Mouse (Mus musculus) heart, postnatal 0 days (tissue): ENCODE measurements at regions not wholly inside any gene's neighbourhood (a gene's known extent, or its start where the extent isn't known, plus 50 kb on each side); places are given as distances from the start of the nearest gene placed in this dataset.

Experiments used
- ATAC-seq: fragments of 200-750 bp; cut with Nextera tagmentation; 2 replicates; pipeline ENCODE4 v1.8.0; 2017; ENCODE audit warnings: low read depth, moderate number of reproducible peaks, moderate library complexity; ENCODE audit not compliant: insufficient read depth
- DNase-seq: peaks from one replicate; pipeline ENCODE4 v3.0.0-alpha.2; 2016; ENCODE audit warnings: low spot score
- H3K27ac ChIP-seq: fragments of 300-500 bp; sonication (generic); 2 replicates; pipeline ENCODE4 v1.5.1; 2014; ENCODE audit warnings: low read depth, mild to moderate bottlenecking
- H3K27me3 ChIP-seq: fragments of 300-500 bp; sonication (generic); 2 replicates; pipeline ENCODE4 v1.6.1; 2014; ENCODE audit warnings: low read length, mixed read lengths; ENCODE audit not compliant: control insufficient read depth, insufficient read depth
- H3K36me3 ChIP-seq: fragments of 300-500 bp; sonication (generic); replicated peaks from 2 replicates; pipeline ENCODE4 v1.6.1; 2014; ENCODE audit warnings: low read length, mixed read lengths; ENCODE audit not compliant: control insufficient read depth, insufficient read depth
- H3K4me1 ChIP-seq: fragments of 300-500 bp; sonication (generic); 2 replicates; pipeline ENCODE4 v1.6.1; 2014; ENCODE audit warnings: antibody characterized with exemption; ENCODE audit not compliant: control insufficient read depth, insufficient read depth
- H3K4me2 ChIP-seq: fragments of 300-500 bp; sonication (generic); 2 replicates; pipeline ENCODE4 v1.6.1; 2014; ENCODE audit warnings: low read depth, mild to moderate bottlenecking, low read length, moderate library complexity
- H3K4me3 ChIP-seq: fragments of 300-500 bp; sonication (generic); 2 replicates; pipeline ENCODE4 v1.5.1; 2014; ENCODE audit warnings: low read depth, low read length
- H3K9ac ChIP-seq: fragments of 300-500 bp; sonication (generic); replicated peaks from 2 replicates; pipeline ENCODE4 v1.6.1; 2014; ENCODE audit warnings: low read depth, low read length, mixed read lengths
- H3K9me3 ChIP-seq: fragments of 300-500 bp; sonication (generic); replicated peaks from 2 replicates; pipeline ENCODE4 v1.6.1; 2016; ENCODE audit warnings: low read length; ENCODE audit not compliant: control insufficient read depth
- CTCF ChIP-seq: IDR thresholded peaks from 2 replicates; pipeline ENCODE4 v1.5.1; 2016; ENCODE audit warnings: antibody characterized with exemption, control low read depth, low read depth
- EP300 ChIP-seq: IDR thresholded peaks from 2 replicates; pipeline ENCODE4 v1.6.1; 2016; ENCODE audit warnings: antibody characterized with exemption, low read depth
- WGBS: fragments of 180-500 bp; shearing (Covaris S2); extraction: QIAGEN DNeasy Blood & Tissue Kit; methylation state at CpG from one replicate; pipeline ENCODE4 v1.1.7; 2014; 5-methylcytosine and 5-hydroxymethylcytosine counted together

- no peak for ATAC-seq
- WGBS: 63% methylated on average over 2 of the region's 2 CpGs
- H3K4me1 ChIP-seq: no peaks in the 10 kb centered on the region
- H3K4me2 ChIP-seq: no peak overlapping the region
- H3K9me3 ChIP-seq: peaks cover 19% of the 10 kb centered on the region; the same call in 1 of the 2 replicates
- no peak overlapping the region for H3K9ac ChIP-seq
- H3K27ac ChIP-seq: no peak overlapping the region
- TF ChIP-seq CTCF (no peak), EP300 (no peak)
- DNase-seq: no peak
- no peaks in the 10 kb centered on the region for H3K27me3 ChIP-seq
- no peak overlapping the region for H3K4me3 ChIP-seq
- H3K36me3 ChIP-seq: no peaks in the 10 kb centered on the region
Observed at GRCm38 (mm10) chr9:62613053-62613452, 64.6 kb upstream of the Itga11 start.

- TF ChIP-seq EP300 (no peak), CTCF (no peak)
- 70% methylated on average over 8 of the region's 8 CpGs for WGBS
- Histone ChIP-seq H3K4me3 (no peak overlapping the region), H3K27ac (no peak overlapping the region), H3K27me3 (no peaks in the 10 kb centered on the region), H3K9me3 (peaks cover 19% of the 10 kb centered on the region; the same call in 1 of the 2 replicates), H3K4me1 (no peaks in the 10 kb centered on the region), H3K9ac (no peak overlapping the region), H3K36me3 (no peaks in the 10 kb centered on the region), H3K4me2 (no peak overlapping the region)
- no peak for DNase-seq
- no peak for ATAC-seq
Observed at GRCm38 (mm10) chr9:62613806-62614205, 63.8 kb upstream of the Itga11 start.

GRCm38 (mm10) chr9:62614950-62615349 lies 62.7 kb upstream of the Itga11 start:
- Histone ChIP-seq H3K4me3 (no peak overlapping the region), H3K9ac (no peak overlapping the region), H3K27me3 (no peaks in the 10 kb centered on the region), H3K9me3 (peaks cover 11% of the 10 kb centered on the region; the same call in 1 of the 2 replicates), H3K4me2 (no peak overlapping the region), H3K27ac (no peak overlapping the region), H3K4me1 (no peaks in the 10 kb centered on the region), H3K36me3 (no peaks in the 10 kb centered on the region)
- WGBS: 83% methylated on average over 4 of the region's 4 CpGs
- DNase-seq (no peak), ATAC-seq (no peak)
- no peak for TF ChIP-seq EP300

- peaks cover 3% of the 10 kb centered on the region; the same call in 1 of the 2 replicates for H3K9me3 ChIP-seq
- no peak overlapping the region for H3K27ac ChIP-seq
- ATAC-seq (no peak), DNase-seq (no peak)
- H3K4me1 ChIP-seq: no peaks in the 10 kb centered on the region
- WGBS: 70% methylated on average over 1 of the region's 1 CpGs
- no peaks in the 10 kb centered on the region for H3K36me3 ChIP-seq
- no peak overlapping the region for H3K9ac ChIP-seq
- H3K27me3 ChIP-seq: no peaks in the 10 kb centered on the region
- TF ChIP-seq CTCF (no peak), EP300 (no peak)
- H3K4me2 ChIP-seq: no peak overlapping the region
- H3K4me3 ChIP-seq: no peak overlapping the region
Observed at GRCm38 (mm10) chr9:62615799-62616198, 61.8 kb upstream of the Itga11 start.

GRCm38 (mm10) chr9:62618994-62619393 lies 58.6 kb upstream of the Itga11 start:
- DNase-seq (no peak), ATAC-seq (no peak)
- no peak overlapping the region for H3K9ac ChIP-seq
- no peak overlapping the region for H3K4me2 ChIP-seq
- 92% methylated on average over 1 of the region's 1 CpGs for WGBS
- no peaks in the 10 kb centered on the region for H3K27me3 ChIP-seq
- no peak overlapping the region for H3K4me3 ChIP-seq
- TF ChIP-seq EP300 (no peak), CTCF (no peak)
- H3K36me3 ChIP-seq: no peaks in the 10 kb centered on the region
- H3K9me3 ChIP-seq: no peaks in the 10 kb centered on the region
- no peaks in the 10 kb centered on the region for H3K4me1 ChIP-seq
- H3K27ac ChIP-seq: no peak overlapping the region

- TF ChIP-seq EP300 (no peak), CTCF (no peak)
- no peak for DNase-seq
- H3K27ac ChIP-seq: no peak overlapping the region
- no peaks in the 10 kb centered on the region for H3K36me3 ChIP-seq
- 56% methylated on average over 9 of the region's 9 CpGs for WGBS
- no peaks in the 10 kb centered on the region for H3K27me3 ChIP-seq
- no peaks in the 10 kb centered on the region for H3K4me1 ChIP-seq
- H3K4me2 ChIP-seq: no peak overlapping the region
- ATAC-seq: no peak
- no peak overlapping the region for H3K4me3 ChIP-seq
- no peak overlapping the region for H3K9ac ChIP-seq
- no peaks in the 10 kb centered on the region for H3K9me3 ChIP-seq
Observed at GRCm38 (mm10) chr9:62620901-62621445, 56.7 kb upstream of the Itga11 start.
